Mouse (Mus musculus) G1E (cell line): ENCODE results near the gene Gpc1. TPM values are rescaled to one million over a fixed set of nuclear protein-coding genes. Genes with fewer than 3 reads are reported as not detected.

ENCODE experiments used
- ATAC-seq: 2 replicates; pipeline ENCODE4 v1.8.0; 2016; ENCODE audit warnings: mild to moderate bottlenecking; ENCODE audit not compliant: insufficient number of reproducible peaks, poor library complexity, low FRiP score, severe bottlenecking; ENCODE audit errors: extremely low read depth
- DNase-seq: peaks from one replicate; pipeline ENCODE4 v3.0.0; 2012; ENCODE audit warnings: low spot score
- H3K27me3 ChIP-seq: 2 replicates; pipeline ENCODE4 v1.6.1; 2012; ENCODE audit warnings: mild to moderate bottlenecking, low read length, inconsistent platforms; ENCODE audit not compliant: insufficient read depth
- H3K36me3 ChIP-seq: replicated peaks from 2 replicates; pipeline ENCODE3; 2012; ENCODE audit warnings: mild to moderate bottlenecking, inconsistent platforms
- H3K4me1 ChIP-seq: 2 replicates; pipeline ENCODE4 v1.6.1; 2012; ENCODE audit warnings: low read depth, low read length, inconsistent platforms, mixed read lengths; ENCODE audit not compliant: insufficient read depth
- H3K4me3 ChIP-seq: 2 replicates; pipeline ENCODE4 v1.5.1; 2012; ENCODE audit warnings: low read depth, mild to moderate bottlenecking, inconsistent platforms, low read length, moderate library complexity, mixed read lengths
- H3K9me3 ChIP-seq: replicated peaks from 2 replicates; pipeline ENCODE4 v1.6.1; 2012; ENCODE audit warnings: inconsistent platforms
- CTCF ChIP-seq: IDR thresholded peaks from 2 replicates; pipeline ENCODE4 v1.5.1; 2012; ENCODE audit warnings: low read depth, low read length, inconsistent platforms, mixed read lengths
- GATA1 ChIP-seq: IDR thresholded peaks from 2 replicates; pipeline ENCODE4 v1.6.1; 2012; ENCODE audit warnings: borderline replicate concordance, low read length, inconsistent platforms, mixed read lengths
- GATA2 ChIP-seq: IDR thresholded peaks from 2 replicates; pipeline ENCODE4 v1.6.1; 2012; ENCODE audit warnings: low read depth, low read length, inconsistent platforms, borderline replicate concordance
- POLR2AphosphoS5 ChIP-seq: IDR thresholded peaks from 2 replicates; pipeline ENCODE4 v1.6.1; 2012; ENCODE audit warnings: low read depth, low read length, inconsistent platforms; ENCODE audit not compliant: insufficient replicate concordance
- TAL1 ChIP-seq: conservative IDR thresholded peaks from 2 replicates; pipeline ENCODE4 v1.6.1; 2012; ENCODE audit warnings: low read depth, low read length, inconsistent platforms, mixed read lengths
- polyA plus RNA-seq: library from polyadenylated mRNA; stranded (reverse); fragments of >175 nt; gene quantifications from 2 replicates; pipeline ENCODE4 v1.2.3, GENCODE M21; 2012
- total RNA-seq, 2 experiments: library from RNA; stranded (forward) in 1 of 2; stranded (reverse) in 1 of 2; fragments of 200-1000 nt in 1 of 2; fragments of >200 nt in 1 of 2; fragmentation: Nextera tagmentation in 1 of 2; gene quantifications; 2 replicates each; pipeline ENCODE4 v1.2.3; 2014 to 2017

Gene Gpc1
- total and polyA plus RNA-seq, 3 experiments = 0.22 TPM; not detected in 2

DNA sequence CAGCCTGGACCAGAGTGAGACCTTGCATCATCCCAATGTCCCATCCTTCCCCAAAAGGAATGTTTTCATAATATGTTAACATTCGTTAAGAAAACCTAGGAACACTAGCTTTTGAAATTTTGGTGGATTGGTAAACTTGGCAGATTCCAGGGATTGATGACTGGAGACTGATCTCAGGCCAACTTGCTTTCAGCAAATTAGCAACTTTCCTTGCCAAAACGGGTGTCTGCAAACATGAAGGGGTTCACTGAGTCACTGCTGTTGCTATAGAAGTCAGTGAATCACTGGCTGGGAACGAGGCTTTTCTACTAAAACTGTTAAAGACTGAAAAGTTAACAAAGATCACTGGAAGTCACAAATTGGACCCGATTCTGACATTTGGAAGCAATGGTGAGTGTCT is 72.2 kb downstream of the Gpc1 start:
- Histone ChIP-seq H3K36me3 (peaks cover 14% of the 10 kb centered on the region), H3K27me3 (peaks cover 36% of the 10 kb centered on the region), H3K4me1 (peaks cover 33% of the 10 kb centered on the region), H3K9me3 (no peaks in the 10 kb centered on the region), H3K4me3 (no peak overlapping the region)
- DNase-seq (no peak), ATAC-seq (no peak)
- TF ChIP-seq TAL1 = no peak

- no peaks in the 10 kb centered on the region for H3K9me3 ChIP-seq
- no peak overlapping the region for H3K4me3 ChIP-seq
- peaks cover 52% of the 10 kb centered on the region for H3K4me1 ChIP-seq
- TF ChIP-seq GATA2 (no peak), GATA1 (no peak), POLR2AphosphoS5 (no peak)
- H3K27me3 ChIP-seq = peaks cover 20% of the 10 kb centered on the region
- ATAC-seq (no peak), DNase-seq (no peak)
- H3K36me3 ChIP-seq = peaks cover 15% of the 10 kb centered on the region
These were observed 74.4 kb downstream of the Gpc1 start for GRCm38 (mm10) chr1:92905703-92906310.

GRCm38 (mm10) chr1:92906779-92907631 is 75.6 kb downstream of the Gpc1 start, which contains the start of gene Dusp28:
Gene Dusp28 (plus strand): TSS chr1:92906981.
- peak; percentile 77 for ATAC-seq
- DNase-seq = peak; percentile 93
- Histone ChIP-seq H3K36me3 (peaks cover 20% of the 10 kb centered on the region), H3K4me1 (peaks cover 63% of the 10 kb centered on the region), H3K4me3 (peak within 1 kb of the TSS; percentile 85), H3K9me3 (no peaks in the 10 kb centered on the region), H3K27me3 (peaks cover 9% of the 10 kb centered on the region)
- peak; percentile 12; the same call in 1 of the 2 replicates for TF ChIP-seq CTCF
- TF ChIP-seq GATA1 = no peak

DNA sequence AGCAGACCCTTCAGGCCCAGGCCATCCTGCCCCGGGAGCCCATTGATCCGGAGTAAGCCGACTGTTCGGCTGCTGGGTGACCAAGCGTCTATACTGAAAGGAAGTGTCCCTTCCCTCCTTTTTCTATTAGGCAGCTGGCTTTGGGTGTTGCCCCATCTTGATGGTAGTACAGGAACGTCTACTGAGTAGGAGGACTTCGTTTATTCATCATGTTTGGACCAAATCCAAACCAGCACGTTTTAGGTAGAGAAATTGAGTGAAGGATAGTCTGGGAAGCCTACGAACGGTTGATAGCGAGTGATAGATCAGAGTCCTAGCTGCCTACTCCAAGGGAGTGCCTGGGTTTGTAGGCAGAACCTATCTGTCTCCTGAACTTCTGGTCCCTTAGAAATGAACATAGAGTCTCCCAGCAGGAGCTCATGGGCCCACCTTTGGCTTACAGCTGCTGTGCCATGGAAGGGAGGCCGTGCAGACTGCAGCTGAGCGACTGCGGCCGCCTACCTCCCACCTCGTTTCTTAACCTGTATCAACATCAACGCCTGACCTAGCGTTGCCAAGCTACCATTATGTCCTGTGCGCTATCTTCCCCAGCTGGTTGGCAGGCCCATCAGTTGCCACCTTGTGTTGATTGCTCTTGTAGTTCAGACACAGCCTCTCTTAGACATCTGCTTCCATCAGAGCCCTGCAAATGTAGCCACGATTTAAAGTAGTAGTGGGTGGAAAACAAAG is 76.4 kb downstream of the Gpc1 start:
- peaks cover 28% of the 10 kb centered on the region for H3K36me3 ChIP-seq
- DNase-seq = no peak
- TF ChIP-seq TAL1 = no peak
- TF ChIP-seq POLR2AphosphoS5 = no peak
- no peak for TF ChIP-seq CTCF
- no peak for TF ChIP-seq GATA2
- TF ChIP-seq GATA1 = no peak

DNA sequence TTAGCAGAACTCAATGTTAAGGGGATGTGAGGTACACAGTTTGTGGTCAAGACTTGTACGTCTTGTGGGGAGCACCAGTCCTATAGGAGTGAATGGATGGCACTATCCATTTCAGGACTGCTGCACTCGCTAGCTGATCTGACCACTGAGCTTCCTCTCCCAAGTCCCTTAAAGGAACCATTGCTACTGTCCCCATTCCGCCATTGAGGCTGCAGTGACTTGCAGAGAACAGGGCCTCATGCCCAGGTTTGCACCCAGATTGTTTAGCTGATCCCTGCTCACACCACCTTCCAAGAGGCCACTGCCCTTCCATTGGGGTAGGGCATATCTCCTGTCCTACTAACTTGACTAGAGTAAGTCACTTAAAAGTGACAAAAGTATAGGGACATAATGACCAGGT is 77.2 kb downstream of the Gpc1 start:
- Histone ChIP-seq H3K27me3 (no peaks in the 10 kb centered on the region), H3K36me3 (peaks cover 36% of the 10 kb centered on the region), H3K9me3 (no peaks in the 10 kb centered on the region), H3K4me3 (no peak overlapping the region), H3K4me1 (peaks cover 67% of the 10 kb centered on the region)
- DNase-seq = no peak
- ATAC-seq = no peak
- no peak for TF ChIP-seq CTCF
- no peak for TF ChIP-seq POLR2AphosphoS5
- TF ChIP-seq GATA2 = no peak
- no peak for TF ChIP-seq TAL1
- no peak for TF ChIP-seq GATA1

More for the DNA sequence above, 76.4 kb downstream of the Gpc1 start:
- no peaks in the 10 kb centered on the region for H3K9me3 ChIP-seq
- peak overlapping the region; percentile 85 for H3K4me3 ChIP-seq
- peak; percentile 5; the same call in 1 of the 2 replicates for ATAC-seq
- peaks cover 68% of the 10 kb centered on the region for H3K4me1 ChIP-seq
- peaks cover 5% of the 10 kb centered on the region for H3K27me3 ChIP-seq

- Histone ChIP-seq H3K36me3 (peaks cover 40% of the 10 kb centered on the region), H3K9me3 (no peaks in the 10 kb centered on the region), H3K4me3 (no peak overlapping the region), H3K27me3 (no peaks in the 10 kb centered on the region), H3K4me1 (peaks cover 67% of the 10 kb centered on the region)
- no peak for ATAC-seq
- TF ChIP-seq POLR2AphosphoS5 (no peak), GATA2 (no peak), TAL1 (no peak), CTCF (0 out of 2 replicates have a peak, but pooled peaks have one; percentile 3), GATA1 (no peak)
- DNase-seq = no peak
These were observed 77.6 kb downstream of the Gpc1 start for GRCm38 (mm10) chr1:92909068-92909467.

Other genes starting within 250 kb of the Gpc1 start
- gene Olfr1412, start 245.9 kb upstream of the Gpc1 start, total RNA-seq (2014; fragmentation: Nextera tagmentation) = not detected in 2 replicates
- gene Olfr1412, start 245.9 kb upstream of the Gpc1 start, total RNA-seq (2017) = 0.06 and 0.16 TPM in 2 replicates
- not detected in 2 replicates for gene Olfr1412, start 245.9 kb upstream of the Gpc1 start, polyA plus RNA-seq
- gene Olfr1411, start 237.2 kb upstream of the Gpc1 start, total RNA-seq (2014; fragmentation: Nextera tagmentation) = not detected in 2 replicates
- gene Olfr1411, start 237.2 kb upstream of the Gpc1 start, total RNA-seq (2017) = 0.35 TPM in 1 of 2 replicates, not detected in the other
- not detected in 2 replicates for gene Olfr1411, start 237.2 kb upstream of the Gpc1 start, polyA plus RNA-seq
- not detected in 2 replicates for gene Olfr1410, start 225.9 kb upstream of the Gpc1 start, total RNA-seq (2014; fragmentation: Nextera tagmentation)
- gene Olfr1410, start 225.9 kb upstream of the Gpc1 start, total RNA-seq (2017) = 0.06 and 0.22 TPM in 2 replicates
- not detected in 2 replicates for gene Olfr1410, start 225.9 kb upstream of the Gpc1 start, polyA plus RNA-seq
- not detected in 2 replicates for gene Olfr12, start 213.9 kb upstream of the Gpc1 start, total RNA-seq (2014; fragmentation: Nextera tagmentation)
- gene Olfr12, start 213.9 kb upstream of the Gpc1 start, total RNA-seq (2017) = 0.12 and 0.16 TPM in 2 replicates
- gene Olfr12, start 213.9 kb upstream of the Gpc1 start, polyA plus RNA-seq = not detected in 2 replicates
- gene Cops9, start 189.7 kb upstream of the Gpc1 start, total RNA-seq (2014; fragmentation: Nextera tagmentation) = 114 and 153 TPM in 2 replicates
- 415 and 435 TPM in 2 replicates for gene Cops9, start 189.7 kb upstream of the Gpc1 start, total RNA-seq (2017)
- gene Cops9, start 189.7 kb upstream of the Gpc1 start, polyA plus RNA-seq = 123 and 130 TPM in 2 replicates
- gene Otos, start 182.8 kb upstream of the Gpc1 start, total RNA-seq (2014; fragmentation: Nextera tagmentation) = not detected in 2 replicates
- 0.12 and 0.66 TPM in 2 replicates for gene Otos, start 182.8 kb upstream of the Gpc1 start, total RNA-seq (2017)
- gene Otos, start 182.8 kb upstream of the Gpc1 start, polyA plus RNA-seq = 0.07 TPM in 1 of 2 replicates, not detected in the other
- 0.29 and 0.75 TPM in 2 replicates for gene Ankmy1, start 71.3 kb downstream of the Gpc1 start, total RNA-seq (2014; fragmentation: Nextera tagmentation)
- 0.23 and 0.38 TPM in 2 replicates for gene Ankmy1, start 71.3 kb downstream of the Gpc1 start, total RNA-seq (2017)
- gene Ankmy1, start 71.3 kb downstream of the Gpc1 start, polyA plus RNA-seq = 0.07 and 0.08 TPM in 2 replicates
- gene Dusp28, start 75.3 kb downstream of the Gpc1 start, total RNA-seq (2014; fragmentation: Nextera tagmentation) = 4.9 and 7.3 TPM in 2 replicates
- 8.0 and 12.1 TPM in 2 replicates for gene Dusp28, start 75.3 kb downstream of the Gpc1 start, total RNA-seq (2017)
- 13.2 and 16.2 TPM in 2 replicates for gene Dusp28, start 75.3 kb downstream of the Gpc1 start, polyA plus RNA-seq
- gene Rnpepl1, start 79.1 kb downstream of the Gpc1 start, total RNA-seq (2014; fragmentation: Nextera tagmentation) = 37.2 and 46.2 TPM in 2 replicates
- 18.8 and 22.6 TPM in 2 replicates for gene Rnpepl1, start 79.1 kb downstream of the Gpc1 start, total RNA-seq (2017)
- 196 and 267 TPM in 2 replicates for gene Rnpepl1, start 79.1 kb downstream of the Gpc1 start, polyA plus RNA-seq
- 3.3 and 13.2 TPM in 2 replicates for gene Capn10, start 102.7 kb downstream of the Gpc1 start, total RNA-seq (2014; fragmentation: Nextera tagmentation)
- 22.3 and 25.6 TPM in 2 replicates for gene Capn10, start 102.7 kb downstream of the Gpc1 start, total RNA-seq (2017)
- 25.0 and 27.9 TPM in 2 replicates for gene Capn10, start 102.7 kb downstream of the Gpc1 start, polyA plus RNA-seq
- 0.24 and 0.38 TPM in 2 replicates for gene Gpr35, start 119.2 kb downstream of the Gpc1 start, total RNA-seq (2014; fragmentation: Nextera tagmentation)
- gene Gpr35, start 119.2 kb downstream of the Gpc1 start, total RNA-seq (2017) = 0.64 and 0.93 TPM in 2 replicates
- 0.03 and 0.07 TPM in 2 replicates for gene Gpr35, start 119.2 kb downstream of the Gpc1 start, polyA plus RNA-seq
- not detected in 2 replicates for gene Aqp12, start 174.7 kb downstream of the Gpc1 start, total RNA-seq (2014; fragmentation: Nextera tagmentation)
- gene Aqp12, start 174.7 kb downstream of the Gpc1 start, total RNA-seq (2017) = not detected in 2 replicates
- not detected in 2 replicates for gene Aqp12, start 174.7 kb downstream of the Gpc1 start, polyA plus RNA-seq